Mouse (Mus musculus) kidney, adult 8-10 months (tissue): ENCODE measurements at regions not wholly inside any gene's neighbourhood (a gene's known extent, or its start where the extent isn't known, plus 50 kb on each side); places are given as distances from the start of the nearest gene placed in this dataset.

Experiments used
- DNase-seq, 2 experiments: peaks; one replicate each; pipeline ENCODE4 v3.0.0; 2022

GRCm38 (mm10) chr13:29136231-29136630 is 182.7 kb upstream of the Sox4 start:
- no peak for DNase-seq

GRCm38 (mm10) chr13:29127499-29127898 is 174.0 kb upstream of the Sox4 start:
- DNase-seq, result no peak

- no peak for DNase-seq
Measured at GRCm38 (mm10) chr13:29123477-29123876, 170.0 kb upstream of the Sox4 start.

- DNase-seq, result no peak
Measured at GRCm38 (mm10) chr13:29121121-29121520, 167.6 kb upstream of the Sox4 start.

- no peak for DNase-seq
Measured at GRCm38 (mm10) chr13:29119357-29119756, 165.8 kb upstream of the Sox4 start.

GRCm38 (mm10) chr13:29114998-29115495 is 161.5 kb upstream of the Sox4 start:
- no peak for DNase-seq

GRCm38 (mm10) chr13:29110127-29110526 is 156.6 kb upstream of the Sox4 start:
- DNase-seq, result no peak

GRCm38 (mm10) chr13:29109064-29109856 is 155.7 kb upstream of the Sox4 start:
- peak in 1 of 2 experiments; percentile 6 for DNase-seq

- no peak for DNase-seq
Measured at GRCm38 (mm10) chr13:29108214-29108613, 154.7 kb upstream of the Sox4 start.

- DNase-seq, result no peak
Measured at GRCm38 (mm10) chr13:29092166-29092565, 138.7 kb upstream of the Sox4 start.

- DNase-seq, result no peak
Measured at GRCm38 (mm10) chr13:29086854-29087253, 133.3 kb upstream of the Sox4 start.

GRCm38 (mm10) chr13:29081064-29081463 is 127.6 kb upstream of the Sox4 start:
- DNase-seq, result peak in 1 of 2 experiments; percentile 3

GRCm38 (mm10) chr13:29079841-29080240 is 126.3 kb upstream of the Sox4 start:
- DNase-seq, result no peak

GRCm38 (mm10) chr13:29073630-29074029 is 120.1 kb upstream of the Sox4 start:
- DNase-seq, result no peak

GRCm38 (mm10) chr13:29063924-29064323 is 110.4 kb upstream of the Sox4 start:
- no peak for DNase-seq

- DNase-seq, result no peak
Measured at GRCm38 (mm10) chr13:29058685-29059084, 105.2 kb upstream of the Sox4 start.

- no peak for DNase-seq
Measured at GRCm38 (mm10) chr13:29049730-29050129, 96.2 kb upstream of the Sox4 start.

GRCm38 (mm10) chr13:29048990-29049576 is 95.6 kb upstream of the Sox4 start:
- no peak for DNase-seq

GRCm38 (mm10) chr13:29044655-29045054 is 91.1 kb upstream of the Sox4 start:
- no peak for DNase-seq

- no peak for DNase-seq
Measured at GRCm38 (mm10) chr13:29040331-29040730, 86.8 kb upstream of the Sox4 start.

GRCm38 (mm10) chr13:29034904-29035303 is 81.4 kb upstream of the Sox4 start:
- DNase-seq, result no peak

GRCm38 (mm10) chr13:29034444-29034843 is 80.9 kb upstream of the Sox4 start:
- peak in 1 of 2 experiments; percentile 6 for DNase-seq

- DNase-seq, result peak; percentile 33 to 40
Measured at GRCm38 (mm10) chr13:29027146-29027545, 73.6 kb upstream of the Sox4 start.

- DNase-seq, result no peak
Measured at GRCm38 (mm10) chr13:29023486-29023885, 70.0 kb upstream of the Sox4 start.
